Mouse (Mus musculus) gonadal fat pad, adult 2 months (tissue): ENCODE measurements around the gene Pax8. TPM values are rescaled to one million over a fixed set of nuclear protein-coding genes. Genes with fewer than 3 reads are reported as not detected.

Experiments used
- DNase-seq: peaks from one replicate; pipeline ENCODE4 v3.0.0-alpha.2; 2012; ENCODE audit warnings: low read depth
- polyA plus RNA-seq: library from polyadenylated mRNA; depleted of rRNA; stranded (reverse); fragments of >200 nt; gene quantifications from 2 replicates; pipeline ENCODE4 v1.2.3, GENCODE M21; 2012; rRNA removed

Gene Pax8
- polyA plus RNA-seq: 91.2 and 139 TPM in 2 replicates

DNA sequence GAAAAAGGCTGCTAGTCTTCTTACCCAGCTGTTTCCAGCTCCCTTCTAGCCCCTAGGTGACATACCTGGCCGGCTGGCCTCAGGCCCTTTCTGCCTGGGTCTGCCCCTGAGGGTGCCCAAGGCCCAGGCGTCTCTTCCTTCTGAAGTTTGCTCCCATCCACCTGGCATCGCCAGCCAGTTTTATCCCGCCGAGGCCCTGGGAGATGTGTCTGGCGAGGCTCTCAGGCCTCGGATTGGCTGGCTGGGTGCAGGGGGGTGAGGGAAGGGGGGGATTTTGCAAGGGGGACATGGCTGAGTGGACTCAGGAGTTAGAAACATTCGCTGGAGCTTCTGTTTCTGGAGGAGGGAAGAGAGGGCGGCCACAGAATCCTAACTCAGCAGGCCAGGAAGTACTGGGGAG is at the start of gene Pax8:
Gene Pax8 (minus strand): TSS at position 180 of the 400 bp plus-strand sequence.
- no peak for DNase-seq

GRCm38 (mm10) chr2:24521430-24522226 is 46.2 kb upstream of the Pax8 start:
- no peak for DNase-seq

DNA sequence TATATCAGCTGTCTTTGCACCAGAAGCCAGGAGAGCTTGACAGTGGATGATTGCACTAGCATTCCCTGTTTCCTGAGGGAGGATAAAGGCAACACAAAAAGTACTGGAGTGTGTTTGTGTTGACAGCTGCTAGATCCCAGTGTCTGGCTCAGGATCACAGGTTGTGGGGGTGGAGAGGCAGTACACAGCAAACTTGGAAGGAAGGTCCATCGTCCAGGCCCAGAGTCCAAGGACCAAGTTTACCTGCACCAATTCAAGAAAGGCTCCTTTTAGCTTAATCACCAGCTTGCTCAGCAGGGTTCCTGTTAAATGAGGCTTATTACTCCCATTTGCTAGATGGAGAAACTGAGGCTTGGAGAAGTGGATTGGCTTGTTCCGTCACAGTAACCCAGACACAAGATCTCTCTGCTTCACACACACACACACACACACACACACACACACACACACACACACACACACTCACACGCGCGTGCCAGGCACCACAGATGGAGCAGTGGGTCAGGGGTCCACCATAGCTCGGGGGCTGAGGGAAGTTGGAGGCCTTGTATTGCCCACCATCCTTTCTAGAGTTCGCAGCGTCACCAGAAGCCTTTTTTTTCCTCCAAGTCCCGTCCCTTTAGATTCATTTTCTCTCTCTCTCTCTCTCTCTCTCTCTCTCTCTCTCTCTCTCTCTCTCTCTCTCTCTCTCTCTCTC is 45.3 kb upstream of the Pax8 start:
- DNase-seq: no peak

GRCm38 (mm10) chr2:24516946-24517345 is 41.5 kb upstream of the Pax8 start:
- no peak for DNase-seq

- DNase-seq: no peak
Measured at GRCm38 (mm10) chr2:24507359-24507758, 32.0 kb upstream of the Pax8 start.

DNA sequence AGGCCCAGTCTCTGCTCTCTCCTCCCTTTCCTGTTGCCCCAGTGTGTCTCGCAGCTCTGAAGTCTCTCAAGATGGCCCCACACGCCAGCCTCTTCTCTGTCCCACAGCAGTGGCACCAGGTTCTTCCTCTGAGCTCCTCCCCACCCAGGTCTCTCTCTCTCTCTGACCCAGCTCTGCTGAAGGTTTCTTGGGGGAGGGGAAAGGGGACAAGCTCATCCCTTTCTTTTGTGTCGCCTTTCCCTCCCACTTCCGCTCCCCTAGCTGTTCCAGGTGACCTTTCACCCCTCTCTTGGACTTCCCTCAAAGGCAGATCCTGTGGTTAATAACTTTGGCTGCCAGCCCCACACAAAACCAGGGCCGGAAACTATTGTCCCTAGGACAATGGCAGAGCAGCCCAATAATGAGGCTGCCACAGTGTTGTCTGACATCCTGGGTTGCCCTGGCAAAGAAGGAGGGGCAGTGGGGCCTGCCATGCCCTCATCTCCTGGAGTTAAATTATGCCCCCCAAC is 27.6 kb upstream of the Pax8 start:
- no peak for DNase-seq

DNA sequence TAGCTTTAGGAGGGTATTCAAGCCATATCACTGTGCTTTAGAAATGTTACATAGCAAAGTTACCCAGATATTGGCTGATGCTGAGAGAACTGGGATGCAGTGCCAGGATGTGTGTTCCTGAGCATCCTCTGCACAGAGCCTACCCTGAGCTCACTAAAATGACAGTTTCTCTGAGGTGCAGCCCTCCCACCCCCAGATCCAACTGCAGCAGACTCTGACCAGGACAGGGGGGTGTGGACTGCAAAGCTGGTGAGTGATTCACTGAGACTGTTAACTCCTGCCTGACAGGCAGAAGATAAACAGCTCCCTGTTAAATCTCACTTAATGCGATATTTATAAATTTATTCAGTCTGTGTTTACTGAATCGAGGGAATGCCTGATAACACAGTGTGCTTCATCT is 25.5 kb upstream of the Pax8 start:
- DNase-seq: no peak

DNA sequence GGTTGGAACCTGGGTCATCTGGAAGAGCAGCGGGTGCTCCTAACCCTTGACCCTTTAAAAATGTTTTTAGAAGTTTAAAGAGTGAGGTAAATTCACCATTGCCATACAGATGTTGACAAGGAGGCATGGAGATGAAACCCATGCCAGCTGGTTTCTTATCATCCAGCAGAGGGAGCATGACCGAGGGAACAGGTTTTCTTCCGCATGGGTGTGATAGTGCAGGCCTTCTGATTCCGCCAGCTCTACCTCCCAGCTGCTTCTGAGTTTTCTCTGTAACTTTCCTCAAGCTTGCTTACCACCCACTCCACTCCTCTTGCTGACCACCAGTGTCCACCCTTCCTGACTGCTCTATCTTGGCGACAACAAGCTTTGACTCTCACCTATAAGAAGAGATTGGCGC is 15.2 kb upstream of the Pax8 start:
- no peak for DNase-seq

DNA sequence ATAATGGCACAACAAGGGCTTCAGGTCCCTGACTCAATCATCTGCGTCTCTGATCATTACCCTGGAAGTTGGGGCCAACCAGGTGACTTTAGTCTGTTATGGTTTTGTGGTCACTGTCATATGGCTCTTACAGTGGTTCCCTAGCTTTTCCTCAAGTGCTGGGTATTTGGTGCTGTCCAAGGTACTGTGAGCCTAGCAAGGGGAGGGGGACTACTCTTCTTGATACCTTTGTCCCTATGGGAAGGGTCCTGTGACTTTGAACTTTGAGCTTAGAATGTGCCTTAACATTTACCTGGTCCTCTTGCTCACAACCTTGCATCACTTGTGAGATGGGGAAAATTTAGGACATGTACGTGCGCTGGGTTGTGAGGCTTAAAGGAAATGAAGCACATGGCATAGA is 13.3 kb upstream of the Pax8 start:
- DNase-seq: no peak

DNA sequence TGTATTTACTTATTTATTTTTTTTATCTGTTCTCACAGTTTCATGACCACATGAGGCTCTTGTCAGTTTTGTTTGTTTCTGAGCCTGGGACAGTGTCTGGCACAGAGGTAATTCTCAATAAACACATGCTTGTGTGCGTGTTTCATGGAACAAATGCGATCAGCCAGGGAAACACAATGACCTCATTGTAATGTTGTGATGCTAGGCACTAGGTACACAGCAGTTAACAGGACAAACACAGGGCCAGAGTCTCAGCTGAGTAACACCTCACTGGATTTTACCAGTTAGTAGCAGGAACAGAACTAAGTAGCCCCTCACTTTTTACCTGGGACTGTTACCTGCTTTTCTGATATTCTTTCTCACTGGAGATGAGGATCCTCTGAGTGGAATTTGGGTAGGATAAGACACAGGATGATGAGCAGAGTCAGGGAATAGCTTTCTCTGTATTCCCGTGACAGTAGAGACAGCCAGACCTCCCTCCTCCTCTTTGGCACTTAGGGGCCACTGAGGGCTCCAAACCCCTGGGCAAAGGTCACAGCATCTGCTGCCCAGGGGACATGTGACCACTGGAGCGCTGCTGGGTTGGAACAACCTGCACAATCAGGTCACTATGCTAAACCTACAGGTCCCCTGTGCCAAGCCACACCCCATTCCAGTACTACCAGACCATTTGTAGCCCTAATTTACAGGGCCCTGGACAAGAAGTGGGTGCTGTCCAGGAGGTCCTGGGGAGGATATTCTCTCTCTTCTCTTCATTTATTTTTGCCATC is 11.8 kb upstream of the Pax8 start:
- no peak for DNase-seq

DNA sequence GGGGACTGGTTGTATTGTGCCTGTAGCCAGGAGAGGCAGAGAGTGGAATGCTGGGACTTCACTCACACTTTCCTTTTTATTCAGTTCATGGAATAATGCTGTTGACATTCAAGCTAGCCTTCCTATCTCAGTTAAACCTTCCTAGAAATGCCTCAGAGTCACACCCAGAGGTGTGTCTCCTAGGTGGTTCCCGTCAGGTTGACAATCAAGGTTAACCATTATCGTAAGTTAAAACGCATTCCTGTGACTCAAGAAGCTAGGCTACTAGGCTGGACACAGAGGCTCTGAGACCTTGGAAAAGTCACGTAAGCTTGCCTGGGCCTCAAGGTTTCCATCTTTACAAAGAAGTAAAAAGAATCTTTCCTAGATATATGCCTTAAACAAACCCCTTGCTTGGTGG is 10.0 kb upstream of the Pax8 start:
- DNase-seq: no peak

GRCm38 (mm10) chr2:24479906-24480305 is 4.5 kb upstream of the Pax8 start:
- DNase-seq: no peak

DNA sequence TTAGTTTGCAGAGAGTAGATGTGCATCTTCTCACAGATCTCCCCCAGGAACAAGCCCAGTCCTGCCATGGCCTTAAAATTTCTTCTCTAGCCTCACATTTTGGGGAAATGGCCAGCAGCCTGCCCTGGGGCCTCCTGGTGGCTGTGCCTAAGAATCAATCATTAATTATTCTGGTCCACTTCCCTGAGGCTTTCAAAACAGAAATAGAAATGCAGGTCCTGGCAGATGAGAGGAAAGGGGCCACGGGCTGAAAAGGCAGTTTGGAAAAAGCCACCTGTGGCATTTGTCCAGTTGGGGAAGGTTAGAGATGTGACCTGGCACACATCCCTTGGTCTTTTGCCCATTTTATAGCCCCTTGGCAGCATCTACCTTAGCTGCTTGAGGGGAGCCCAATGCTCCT is 3.8 kb upstream of the Pax8 start:
- no peak for DNase-seq

- DNase-seq: no peak
Measured at GRCm38 (mm10) chr2:24478611-24479010, 3.2 kb upstream of the Pax8 start.

DNA sequence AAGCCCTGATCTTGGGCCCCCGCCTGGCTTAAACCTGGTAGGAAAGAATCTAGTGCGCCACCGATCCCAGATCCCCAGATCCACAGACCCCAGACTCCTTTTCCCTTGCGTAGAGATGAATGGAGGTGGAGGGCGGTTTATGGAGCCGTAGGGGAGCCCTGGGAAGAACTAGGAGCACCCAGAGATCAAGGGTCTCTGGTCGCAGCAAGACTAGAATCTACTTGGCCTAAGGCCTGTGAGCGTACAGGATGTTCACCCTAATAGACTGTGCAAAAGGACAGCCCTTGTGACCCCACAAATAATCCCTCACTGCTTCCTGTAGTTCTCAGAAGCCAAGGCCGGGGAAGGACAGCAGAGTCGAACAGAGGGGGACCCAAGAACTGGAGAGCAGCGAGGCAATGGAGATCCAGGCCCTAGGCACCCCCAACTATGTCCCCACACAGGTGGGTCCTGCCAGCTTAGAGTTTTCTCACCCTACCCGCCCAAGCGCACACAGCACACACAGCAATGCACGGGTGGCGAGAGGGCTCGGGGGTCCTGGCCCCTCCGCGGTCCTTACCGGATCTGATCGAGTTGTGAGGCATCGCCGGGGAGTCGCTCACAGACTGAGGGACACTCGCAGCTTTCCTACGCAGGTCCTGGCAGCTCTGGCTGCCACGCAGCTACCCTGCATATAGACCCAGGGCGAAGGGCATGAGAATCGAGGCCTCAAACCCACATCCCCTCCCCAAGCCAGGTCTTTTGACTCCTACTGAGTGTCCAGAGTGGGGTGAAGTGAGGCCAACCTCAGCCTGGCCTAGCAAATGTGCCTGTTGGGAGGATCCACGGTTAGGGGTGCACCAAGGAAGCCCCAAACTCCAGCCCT is 653 bp downstream of the Pax8 start:
- DNase-seq: no peak

DNA sequence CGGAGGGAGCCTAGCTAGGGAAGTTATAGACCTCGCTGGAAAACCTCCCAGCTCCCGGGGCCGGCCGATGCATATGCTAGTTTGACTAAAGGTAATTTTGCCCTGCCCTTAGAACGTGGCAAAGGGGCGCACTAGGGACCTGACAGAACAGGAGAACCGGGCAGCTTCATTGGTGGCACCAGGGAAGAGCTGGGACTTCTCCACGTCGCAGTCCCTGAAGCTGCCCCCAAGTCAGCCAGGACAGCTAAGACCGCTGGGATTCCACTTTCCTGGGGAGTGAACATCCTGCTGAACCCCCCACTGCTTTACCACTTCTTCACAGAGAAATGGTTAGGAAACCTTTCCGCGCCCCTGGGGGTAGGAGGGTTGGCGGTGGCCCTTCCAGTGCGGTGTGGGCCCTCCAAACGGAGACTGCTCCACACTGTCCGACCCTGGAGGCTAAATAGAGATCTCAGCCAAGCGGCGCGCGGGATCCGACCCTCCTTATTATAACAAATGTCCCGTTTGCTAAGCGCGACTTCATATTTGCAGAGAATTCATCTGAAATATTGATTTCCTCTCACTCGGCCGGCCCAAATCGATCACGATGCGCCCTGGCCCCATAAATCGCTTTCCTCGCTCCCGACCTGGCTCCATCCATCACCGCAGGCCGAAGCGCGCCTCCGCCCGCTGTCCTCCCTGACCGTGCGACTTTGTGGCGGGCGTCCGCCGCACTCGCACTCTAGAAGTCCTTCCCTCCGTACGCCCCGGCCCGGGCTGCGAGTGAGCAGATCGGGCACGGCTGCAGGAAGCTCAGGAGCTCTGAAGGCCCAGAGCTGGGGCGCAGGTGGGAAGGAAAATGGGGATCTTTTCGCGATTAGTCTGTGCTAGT is 1.5 kb downstream of the Pax8 start:
- DNase-seq: no peak

GRCm38 (mm10) chr2:24472677-24473076 is 2.7 kb downstream of the Pax8 start:
- DNase-seq: no peak

- no peak for DNase-seq
Measured at GRCm38 (mm10) chr2:24472111-24472510, 3.3 kb downstream of the Pax8 start.

DNA sequence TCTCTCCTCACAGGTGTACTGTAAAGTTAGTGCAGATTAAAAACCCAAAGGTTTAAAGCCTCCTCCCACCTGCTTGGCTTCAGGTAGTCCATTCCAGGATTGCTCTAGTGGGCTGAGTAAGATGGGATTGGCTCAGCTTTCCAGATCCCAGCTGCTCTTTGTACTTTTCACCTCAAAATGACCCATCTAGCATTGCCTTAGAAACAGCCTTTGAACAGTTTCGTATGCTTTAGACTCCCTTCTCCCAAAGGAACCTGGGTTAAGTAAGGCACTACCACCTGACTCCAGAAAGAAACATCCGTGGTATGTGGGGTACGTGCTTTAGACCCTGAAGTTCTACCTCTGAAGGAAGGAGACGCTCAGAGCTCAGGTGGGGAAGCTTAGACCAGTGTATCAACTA is 6.3 kb downstream of the Pax8 start:
- no peak for DNase-seq

DNA sequence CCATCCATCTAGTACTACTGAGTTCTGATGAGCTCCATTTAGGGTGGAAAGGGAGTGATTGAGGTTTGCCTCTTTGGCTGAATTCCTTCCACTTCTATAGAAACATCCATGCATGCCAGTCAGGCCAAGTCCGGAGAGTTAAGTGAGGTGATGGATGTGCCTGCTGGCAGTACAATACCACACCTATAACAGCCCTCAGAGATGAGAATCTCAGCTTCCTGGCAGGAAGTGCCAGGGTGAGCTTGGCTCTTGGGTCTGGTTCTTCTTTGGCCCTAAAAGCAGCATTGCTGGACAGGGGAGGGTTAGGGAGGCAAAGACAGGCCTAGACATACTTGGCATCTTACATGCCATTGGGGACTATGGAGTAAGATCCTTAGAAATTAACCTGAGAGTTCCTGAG is 7.0 kb downstream of the Pax8 start:
- DNase-seq: no peak
